Mouse (Mus musculus) testis, adult 2 months (tissue): Measurements from ENCODE around the gene Cxcl2. TPM values are rescaled to one million over a fixed set of nuclear protein-coding genes. Genes with fewer than 3 reads are reported as not detected.

Experiments used
- H3K27ac ChIP-seq: fragments of 200-500 bp; 2 replicates; pipeline ENCODE4 v1.5.1; 2012; ENCODE audit warnings: low read depth, low read length; ENCODE audit not compliant: control insufficient read depth, insufficient read depth
- H3K27me3 ChIP-seq: fragments of 200-500 bp; 2 replicates; pipeline ENCODE4 v1.6.1; 2012; ENCODE audit warnings: mild to moderate bottlenecking, low read length, moderate library complexity; ENCODE audit not compliant: control insufficient read depth, insufficient read depth
- H3K36me3 ChIP-seq: fragments of 200-500 bp; 2 replicates; pipeline ENCODE4 v1.6.1; 2012; ENCODE audit warnings: mild to moderate bottlenecking, low read length; ENCODE audit not compliant: control insufficient read depth, insufficient read depth
- H3K4me1 ChIP-seq: fragments of 200-500 bp; 2 replicates; pipeline ENCODE4 v1.6.1; 2012; ENCODE audit warnings: low read length; ENCODE audit not compliant: control insufficient read depth, insufficient read depth
- H3K4me3 ChIP-seq: fragments of 200-500 bp; 2 replicates; pipeline ENCODE4 v1.5.1; 2012; ENCODE audit warnings: low read depth, mild to moderate bottlenecking, low read length, moderate library complexity, mixed read lengths; ENCODE audit not compliant: control insufficient read depth
- CTCF ChIP-seq: fragments of 200-500 bp; IDR thresholded peaks from 2 replicates; pipeline ENCODE4 v1.5.1; 2012; ENCODE audit warnings: low read depth, mild to moderate bottlenecking, inconsistent platforms, low read length, moderate library complexity; ENCODE audit not compliant: control insufficient read depth, insufficient read depth, insufficient replicate concordance
- POLR2A ChIP-seq: fragments of 200-500 bp; IDR thresholded peaks from 2 replicates; pipeline ENCODE4 v1.6.1; 2012; ENCODE audit warnings: low read depth, mild to moderate bottlenecking, inconsistent platforms, low read length, moderate library complexity; ENCODE audit not compliant: control insufficient read depth
- polyA plus RNA-seq: library from polyadenylated mRNA; depleted of rRNA; stranded (reverse); fragments of >200 nt; gene quantifications from 2 replicates; pipeline ENCODE4 v1.2.3, GENCODE M21; 2012

The Cxcl2 gene
- polyA plus RNA-seq, 1 experiment: not detected

DNA sequence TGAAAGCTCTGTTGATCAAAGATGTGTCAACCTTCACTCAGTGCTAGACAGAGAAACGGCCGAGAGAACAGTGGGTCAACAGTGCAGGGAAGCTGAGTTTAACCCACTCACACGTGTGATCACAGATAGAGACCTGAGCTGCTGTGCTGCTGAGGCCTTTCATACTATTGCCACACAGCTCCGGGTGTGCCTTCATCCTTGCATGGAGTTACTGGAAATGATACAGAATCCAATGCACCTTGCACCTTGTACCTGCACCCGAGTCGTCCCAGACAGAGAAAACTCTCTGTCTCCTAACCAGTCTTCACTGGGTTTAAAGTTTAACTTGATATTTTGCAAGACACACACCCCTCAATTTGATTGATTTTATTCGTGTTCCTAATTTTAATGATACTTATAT, 31.3 kb upstream of the Cxcl2 start:
- Histone ChIP-seq H3K36me3 (no peaks in the 10 kb centered on the region), H3K4me1 (no peaks in the 10 kb centered on the region), H3K27me3 (no peaks in the 10 kb centered on the region), H3K4me3 (no peak overlapping the region), H3K27ac (no peak overlapping the region)
- TF ChIP-seq POLR2A: no peak
- TF ChIP-seq CTCF: no peak

DNA sequence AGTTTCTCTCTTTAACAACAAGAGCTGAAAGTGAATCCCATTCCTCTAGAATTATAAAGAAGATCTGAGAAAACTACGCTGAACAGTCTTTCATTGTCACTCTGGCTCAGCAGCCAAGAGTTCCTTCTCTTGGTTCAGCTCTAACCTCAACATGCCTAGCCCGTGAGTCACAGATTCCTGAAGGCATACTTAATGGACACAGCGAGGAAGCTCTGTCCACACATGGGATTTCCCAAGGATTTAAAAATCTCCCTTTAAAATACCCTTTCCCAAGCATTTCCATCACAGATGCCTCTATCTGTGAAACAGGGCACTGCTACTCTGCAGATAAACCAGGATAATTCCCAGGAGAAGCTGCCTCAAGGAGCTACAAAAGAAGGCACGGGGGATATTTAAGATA, 27.6 kb upstream of the Cxcl2 start:
- Histone ChIP-seq H3K27me3 (no peaks in the 10 kb centered on the region), H3K4me3 (no peak overlapping the region), H3K36me3 (no peaks in the 10 kb centered on the region), H3K27ac (no peak overlapping the region), H3K4me1 (no peaks in the 10 kb centered on the region)
- TF ChIP-seq CTCF (no peak), POLR2A (no peak)

DNA sequence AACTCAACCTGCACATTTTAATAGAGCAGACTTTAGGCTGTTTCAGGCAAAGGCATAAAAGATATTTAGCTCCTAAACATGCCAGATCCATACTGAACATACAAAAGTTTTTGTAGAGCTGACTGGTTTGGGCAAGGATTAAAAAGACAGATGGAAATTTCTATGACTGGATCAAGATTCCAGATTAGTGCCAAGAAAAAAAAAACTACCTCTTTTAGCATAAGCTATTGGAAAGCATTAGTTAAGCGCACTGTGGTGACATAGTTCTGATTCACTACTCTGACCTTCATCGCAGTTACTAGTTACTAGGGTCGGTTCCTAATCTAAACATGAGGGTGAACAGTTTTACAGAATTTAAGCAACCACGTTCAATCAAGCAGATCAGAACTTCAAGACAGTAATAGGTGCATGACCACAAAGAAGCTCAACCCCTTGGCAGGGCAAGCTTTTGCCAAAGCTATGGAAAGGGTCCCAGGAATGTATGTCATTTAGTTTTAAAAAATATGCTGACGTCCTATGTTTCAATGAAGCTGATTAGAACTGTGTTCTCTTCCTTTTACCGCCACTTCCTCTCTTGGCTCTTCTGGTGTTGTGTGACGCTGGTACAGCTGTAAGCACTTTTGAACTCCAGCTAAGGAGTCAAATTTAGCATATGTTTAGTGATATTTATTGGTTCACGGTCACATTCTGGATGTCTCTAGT, 27.0 kb upstream of the Cxcl2 start:
- Histone ChIP-seq H3K4me1 (no peaks in the 10 kb centered on the region), H3K4me3 (no peak overlapping the region), H3K27me3 (no peaks in the 10 kb centered on the region), H3K27ac (no peak overlapping the region), H3K36me3 (no peaks in the 10 kb centered on the region)
- no peak for TF ChIP-seq CTCF
- no peak for TF ChIP-seq POLR2A

DNA sequence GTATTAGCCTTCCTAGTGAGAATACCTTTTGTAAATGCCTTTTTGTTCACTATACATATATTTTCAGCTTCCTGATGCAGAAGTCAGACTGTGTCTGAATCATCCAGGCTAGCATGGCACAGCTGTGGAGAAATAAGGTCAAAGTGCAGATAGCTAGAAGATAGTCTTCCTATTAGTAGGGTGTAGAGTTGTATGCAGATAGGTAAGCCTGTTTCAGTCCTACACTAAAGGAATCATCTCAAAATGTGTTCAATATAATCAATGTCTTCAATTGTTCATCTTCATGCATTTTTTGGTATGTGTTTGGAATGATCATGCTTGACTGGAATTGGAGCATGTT, 26.5 kb upstream of the Cxcl2 start:
- TF ChIP-seq POLR2A: no peak
- no peaks in the 10 kb centered on the region for H3K36me3 ChIP-seq
- no peaks in the 10 kb centered on the region for H3K4me1 ChIP-seq
- no peaks in the 10 kb centered on the region for H3K27me3 ChIP-seq
- H3K27ac ChIP-seq: no peak overlapping the region
- no peak overlapping the region for H3K4me3 ChIP-seq

DNA sequence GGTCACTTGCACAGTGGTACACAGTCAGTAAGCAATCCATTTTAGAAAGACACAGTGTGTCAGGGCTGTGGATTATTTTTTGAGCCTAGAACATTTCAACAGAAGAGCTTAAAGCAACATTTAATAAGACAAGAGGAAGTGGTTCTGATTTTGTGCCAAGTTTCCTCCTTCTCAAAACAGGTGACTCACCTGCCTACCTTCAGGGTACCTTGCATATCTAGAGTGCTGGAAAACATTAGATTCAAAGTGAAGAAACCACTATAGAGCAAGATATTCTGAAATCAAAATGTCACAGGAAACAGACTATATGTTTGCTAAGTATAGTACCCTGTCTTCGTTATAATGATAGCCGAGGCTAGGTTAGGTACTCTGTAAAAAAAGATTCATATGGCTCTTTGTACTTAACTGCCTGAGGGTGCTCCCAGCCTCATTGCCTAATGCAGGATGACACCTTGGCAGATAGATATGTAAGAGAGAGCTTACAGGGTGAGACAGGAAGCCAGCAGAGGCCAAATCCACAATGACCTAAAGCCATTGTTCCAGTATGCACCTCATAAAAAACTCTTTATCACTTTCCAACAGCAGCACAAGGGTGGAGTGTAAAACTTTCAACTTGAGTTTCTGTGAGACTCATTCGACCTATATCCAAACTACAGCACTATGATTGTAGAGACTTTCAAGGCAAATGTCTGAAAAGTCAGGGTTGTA, 24.2 kb upstream of the Cxcl2 start:
- Histone ChIP-seq H3K27ac (no peak overlapping the region), H3K4me1 (no peaks in the 10 kb centered on the region), H3K27me3 (no peaks in the 10 kb centered on the region), H3K36me3 (no peaks in the 10 kb centered on the region), H3K4me3 (no peak overlapping the region)
- TF ChIP-seq CTCF (no peak), POLR2A (no peak)

DNA sequence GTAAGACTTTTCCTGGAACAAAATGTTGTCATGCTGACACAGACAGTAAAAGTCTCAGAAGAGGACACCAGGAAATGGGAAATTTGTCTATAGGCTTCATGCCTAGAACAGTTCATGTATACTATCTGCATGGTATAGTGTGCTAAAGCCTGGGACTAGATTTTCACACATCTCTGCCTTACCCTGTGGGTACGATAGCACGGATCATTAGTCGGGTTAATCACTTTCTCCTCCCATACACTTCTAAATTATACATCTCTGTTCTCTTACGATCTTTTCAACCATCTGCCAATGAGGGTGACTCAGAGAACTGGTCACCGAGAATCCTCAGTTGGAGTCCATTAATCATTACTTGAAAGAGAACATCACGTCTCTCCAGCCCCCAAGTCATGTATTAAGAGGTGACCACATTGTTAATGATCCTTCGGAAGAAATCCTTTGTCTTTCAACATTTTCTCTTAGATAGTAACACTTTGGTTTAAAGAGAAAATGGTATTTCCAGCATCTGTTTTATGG, 23.3 kb upstream of the Cxcl2 start:
- no peaks in the 10 kb centered on the region for H3K36me3 ChIP-seq
- no peak overlapping the region for H3K4me3 ChIP-seq
- no peak overlapping the region for H3K27ac ChIP-seq
- TF ChIP-seq CTCF (no peak), POLR2A (no peak)
- H3K27me3 ChIP-seq: no peaks in the 10 kb centered on the region
- no peaks in the 10 kb centered on the region for H3K4me1 ChIP-seq

DNA sequence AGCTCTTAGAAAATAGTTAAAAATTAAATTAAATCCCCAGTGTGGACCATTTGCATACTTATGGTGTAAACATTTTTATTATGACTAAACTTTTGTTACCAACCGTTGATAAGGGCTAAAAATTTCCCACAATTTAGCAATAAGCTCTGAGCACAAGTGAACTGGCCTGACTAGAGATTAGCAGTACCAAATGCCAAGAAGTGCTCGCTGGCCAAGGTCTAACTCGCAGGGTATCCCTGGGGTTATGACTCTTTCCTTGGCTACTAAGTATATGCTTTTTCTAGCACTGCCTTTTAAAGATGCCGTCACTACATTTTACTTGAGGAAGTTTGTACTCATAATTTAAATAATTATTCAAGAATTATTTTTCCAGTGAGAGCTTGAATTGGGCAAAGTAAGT, 22.6 kb upstream of the Cxcl2 start:
- H3K27ac ChIP-seq: no peak overlapping the region
- no peaks in the 10 kb centered on the region for H3K4me1 ChIP-seq
- H3K27me3 ChIP-seq: no peaks in the 10 kb centered on the region
- H3K36me3 ChIP-seq: no peaks in the 10 kb centered on the region
- no peak overlapping the region for H3K4me3 ChIP-seq
- TF ChIP-seq POLR2A: no peak
